Mouse (Mus musculus): ENCODE measurements around the gene Hdgfl3. TPM values are rescaled to one million over a fixed set of nuclear protein-coding genes. Genes with fewer than 3 reads are reported as not detected.

Gene Hdgfl3
- polyA plus RNA-seq, 1 experiment from 2014 or later: 6.1 TPM

DNA sequence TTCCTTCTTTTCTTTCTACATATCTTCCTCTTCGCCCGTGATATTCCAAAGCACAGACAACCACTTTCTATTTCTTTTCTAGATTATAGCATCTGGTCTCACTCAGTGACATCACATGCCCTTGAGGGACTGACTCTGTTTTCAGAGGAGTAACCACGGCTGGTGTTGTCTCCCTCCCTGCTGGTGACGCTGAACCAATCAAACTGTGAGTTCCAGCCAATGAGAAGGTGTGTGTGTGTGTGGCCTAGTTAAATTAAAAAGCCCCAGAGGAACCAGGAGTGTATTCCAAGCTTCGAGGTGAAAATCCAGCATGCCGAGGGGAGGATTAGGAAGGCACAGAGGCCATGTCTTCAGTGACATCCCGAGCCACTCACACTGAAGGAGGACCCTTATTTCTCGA is 87.3 kb downstream of the Hdgfl3 start:
- Histone ChIP-seq H3K36me3 (ENCODE audit: insufficient read depth, low read length) (no peaks in the 10 kb centered on the region), H3K4me3 (ENCODE audit: low read depth, low read length) (no peak overlapping the region), H3K9ac (replicated peaks; ENCODE audit: low read depth) (no peak overlapping the region), H3K9me3 (ENCODE audit: low read length) (no peaks in the 10 kb centered on the region), H3K27ac (ENCODE audit: low read length) (no peak overlapping the region), H3K27me3 (replicated peaks; ENCODE audit: insufficient read depth, low read length) (no peaks in the 10 kb centered on the region), H3K4me2 (replicated peaks; ENCODE audit: low read depth, low read length) (no peak overlapping the region), H3K4me1 (ENCODE audit: insufficient read depth, low read depth, low read length) (no peaks in the 10 kb centered on the region)
- ATAC-seq (no peak), DNase-seq (ENCODE audit: low spot score) (no peak)
- 43% methylated on average over 8 of the region's 8 CpGs for WGBS
- TF ChIP-seq EP300 (IDR thresholded peaks at IDR 0.05): no peak
- no peak for TF ChIP-seq CTCF (IDR thresholded peaks at IDR 0.05)

DNA sequence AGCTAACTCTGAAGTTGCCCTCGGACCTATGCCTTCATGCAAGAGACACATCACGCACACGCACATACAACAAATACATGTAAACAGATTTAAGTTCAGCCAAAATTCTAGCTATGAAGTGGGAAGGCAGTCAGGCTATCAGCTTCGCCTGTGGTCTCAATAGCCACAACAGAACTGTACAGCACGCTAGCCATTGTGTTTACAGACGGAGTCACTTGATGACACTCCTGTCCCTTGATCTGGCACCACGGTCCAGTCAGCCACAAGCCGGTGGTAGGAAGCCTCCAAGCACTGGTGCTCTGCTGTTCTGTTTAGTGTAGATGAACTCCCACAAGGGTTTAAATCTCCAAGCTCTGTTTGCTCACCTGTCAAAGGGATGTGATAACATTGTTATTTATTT is 88.3 kb downstream of the Hdgfl3 start:
- no peak overlapping the region for H3K9ac ChIP-seq (replicated peaks; ENCODE audit: low read depth)
- ATAC-seq: no peak
- H3K36me3 ChIP-seq (ENCODE audit: insufficient read depth, low read length): no peaks in the 10 kb centered on the region
- no peak for TF ChIP-seq CTCF (IDR thresholded peaks at IDR 0.05)
- TF ChIP-seq EP300 (IDR thresholded peaks at IDR 0.05): no peak
- 52% methylated on average over 8 of the region's 8 CpGs for WGBS
- no peaks in the 10 kb centered on the region for H3K27me3 ChIP-seq (replicated peaks; ENCODE audit: insufficient read depth, low read length)
- no peak overlapping the region for H3K27ac ChIP-seq (ENCODE audit: low read length)
- no peak overlapping the region for H3K4me2 ChIP-seq (replicated peaks; ENCODE audit: low read depth, low read length)
- H3K4me1 ChIP-seq (ENCODE audit: insufficient read depth, low read depth, low read length): no peaks in the 10 kb centered on the region
- no peaks in the 10 kb centered on the region for H3K9me3 ChIP-seq (ENCODE audit: low read length)
- no peak overlapping the region for H3K4me3 ChIP-seq (ENCODE audit: low read depth, low read length)
- no peak for DNase-seq (ENCODE audit: low spot score)

DNA sequence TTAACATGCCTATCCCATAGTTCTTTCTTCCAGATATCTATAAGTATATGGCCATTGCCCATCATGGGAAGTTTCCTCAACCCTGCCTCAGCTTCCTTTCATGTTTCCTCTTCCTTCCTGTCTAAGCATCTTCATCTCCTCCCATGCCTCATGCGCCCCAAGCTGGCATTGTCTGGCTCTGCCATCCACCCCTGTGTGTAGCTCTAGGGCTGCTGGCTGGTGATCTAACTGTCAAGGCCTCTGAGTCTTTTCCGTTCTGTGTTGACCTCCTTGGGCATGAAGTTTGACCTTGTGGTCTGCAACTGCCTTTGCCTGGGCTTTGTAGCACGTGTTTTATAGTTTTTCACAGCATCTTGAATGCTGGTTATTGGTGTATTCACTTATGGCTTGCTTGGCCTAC is 89.0 kb downstream of the Hdgfl3 start:
- ATAC-seq (no peak), DNase-seq (ENCODE audit: low spot score) (no peak)
- WGBS: 78% methylated on average over 3 of the region's 3 CpGs
- no peak overlapping the region for H3K27ac ChIP-seq (ENCODE audit: low read length)
- H3K4me1 ChIP-seq (ENCODE audit: insufficient read depth, low read depth, low read length): no peaks in the 10 kb centered on the region
- no peaks in the 10 kb centered on the region for H3K36me3 ChIP-seq (ENCODE audit: insufficient read depth, low read length)
- H3K4me3 ChIP-seq (ENCODE audit: low read depth, low read length): no peak overlapping the region
- no peaks in the 10 kb centered on the region for H3K9me3 ChIP-seq (ENCODE audit: low read length)
- no peak overlapping the region for H3K9ac ChIP-seq (replicated peaks; ENCODE audit: low read depth)
- no peaks in the 10 kb centered on the region for H3K27me3 ChIP-seq (replicated peaks; ENCODE audit: insufficient read depth, low read length)
- no peak overlapping the region for H3K4me2 ChIP-seq (replicated peaks; ENCODE audit: low read depth, low read length)
- TF ChIP-seq CTCF (IDR thresholded peaks at IDR 0.05): no peak
- no peak for TF ChIP-seq EP300 (IDR thresholded peaks at IDR 0.05)

DNA sequence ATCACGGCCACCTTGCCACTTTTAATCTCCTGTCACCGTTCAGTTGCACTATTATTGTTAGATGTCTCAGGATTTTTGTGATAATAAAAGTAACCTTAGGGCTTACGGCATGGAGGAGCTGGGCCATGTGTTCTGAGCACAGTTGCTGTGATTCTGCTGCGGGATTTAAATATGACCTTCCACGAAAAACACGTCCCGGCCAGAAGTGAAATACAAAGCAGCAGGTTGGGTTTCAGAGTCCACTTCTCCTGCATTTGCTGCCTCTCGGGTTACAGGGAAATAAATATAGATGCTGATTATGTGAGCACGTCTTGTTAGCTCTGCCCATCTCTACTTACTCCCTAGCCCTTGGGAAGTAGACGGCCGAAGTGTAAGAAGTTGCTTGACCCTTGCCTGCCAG is 89.5 kb downstream of the Hdgfl3 start:
- H3K9me3 ChIP-seq (ENCODE audit: low read length): no peaks in the 10 kb centered on the region
- no peak overlapping the region for H3K9ac ChIP-seq (replicated peaks; ENCODE audit: low read depth)
- H3K4me1 ChIP-seq (ENCODE audit: insufficient read depth, low read depth, low read length): no peaks in the 10 kb centered on the region
- no peak overlapping the region for H3K4me2 ChIP-seq (replicated peaks; ENCODE audit: low read depth, low read length)
- TF ChIP-seq CTCF (IDR thresholded peaks at IDR 0.05) (no peak), EP300 (IDR thresholded peaks at IDR 0.05) (no peak)
- no peak overlapping the region for H3K4me3 ChIP-seq (ENCODE audit: low read depth, low read length)
- ATAC-seq (no peak), DNase-seq (ENCODE audit: low spot score) (no peak)
- no peaks in the 10 kb centered on the region for H3K27me3 ChIP-seq (replicated peaks; ENCODE audit: insufficient read depth, low read length)
- H3K36me3 ChIP-seq (ENCODE audit: insufficient read depth, low read length): no peaks in the 10 kb centered on the region
- 67% methylated on average over 11 of the region's 11 CpGs for WGBS
- no peak overlapping the region for H3K27ac ChIP-seq (ENCODE audit: low read length)

DNA sequence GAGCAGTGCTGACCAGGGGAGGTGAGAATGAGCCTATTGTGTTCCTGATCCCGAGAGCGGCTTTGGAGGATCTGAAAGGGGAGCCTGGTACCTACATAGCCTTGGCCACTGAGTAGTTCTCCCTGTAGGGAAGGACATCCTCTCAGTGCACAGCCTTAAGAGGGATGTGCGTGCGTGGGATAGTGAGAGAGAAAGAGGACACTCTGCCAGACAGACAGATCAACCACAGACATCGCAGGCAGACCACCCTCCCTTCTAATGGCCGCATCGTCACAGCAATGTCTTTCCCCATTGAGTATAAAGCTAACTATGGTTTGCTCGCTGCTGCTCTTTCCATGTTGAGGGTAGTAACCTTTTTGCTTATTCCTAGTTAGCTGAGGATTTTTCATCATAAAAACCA is 90.4 kb downstream of the Hdgfl3 start:
- TF ChIP-seq EP300 (IDR thresholded peaks at IDR 0.05) (no peak), CTCF (IDR thresholded peaks at IDR 0.05) (no peak)
- 76% methylated on average over 8 of the region's 8 CpGs for WGBS
- no peaks in the 10 kb centered on the region for H3K36me3 ChIP-seq (ENCODE audit: insufficient read depth, low read length)
- H3K9me3 ChIP-seq (ENCODE audit: low read length): no peaks in the 10 kb centered on the region
- DNase-seq (ENCODE audit: low spot score): no peak
- H3K4me2 ChIP-seq (replicated peaks; ENCODE audit: low read depth, low read length): no peak overlapping the region
- no peaks in the 10 kb centered on the region for H3K4me1 ChIP-seq (ENCODE audit: insufficient read depth, low read depth, low read length)
- H3K9ac ChIP-seq (replicated peaks; ENCODE audit: low read depth): no peak overlapping the region
- ATAC-seq: no peak
- H3K4me3 ChIP-seq (ENCODE audit: low read depth, low read length): no peak overlapping the region
- H3K27me3 ChIP-seq (replicated peaks; ENCODE audit: insufficient read depth, low read length): no peaks in the 10 kb centered on the region
- no peak overlapping the region for H3K27ac ChIP-seq (ENCODE audit: low read length)

DNA sequence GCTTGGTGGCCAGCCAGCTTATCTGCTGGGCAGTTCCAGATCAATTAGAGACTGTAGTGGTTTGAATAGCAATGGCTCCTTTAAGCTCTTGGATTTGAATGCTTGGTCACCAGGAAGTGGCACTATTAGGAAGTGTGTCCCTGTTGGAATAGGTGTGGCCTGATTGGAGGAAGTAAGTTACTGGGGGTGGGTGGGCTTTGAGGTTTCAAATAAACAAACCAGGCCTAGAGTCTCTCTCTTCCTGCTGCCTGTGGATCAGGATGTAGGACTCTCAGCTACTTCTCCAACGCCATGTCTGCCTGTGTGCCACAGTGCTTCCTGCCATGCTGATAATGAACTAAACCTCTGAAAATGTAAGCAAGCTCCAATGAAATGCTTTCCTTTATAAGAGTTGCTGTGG is 91.3 kb downstream of the Hdgfl3 start:
- H3K4me3 ChIP-seq (ENCODE audit: low read depth, low read length): no peak overlapping the region
- H3K27ac ChIP-seq (ENCODE audit: low read length): no peak overlapping the region
- peak; percentile 28 for DNase-seq (ENCODE audit: low spot score)
- ATAC-seq: 0 out of 2 replicates have a peak, but pooled peaks have one; percentile 21
- WGBS: 26% methylated on average over 1 of the region's 1 CpGs
- H3K9me3 ChIP-seq (ENCODE audit: low read length): no peaks in the 10 kb centered on the region
- H3K4me2 ChIP-seq (replicated peaks; ENCODE audit: low read depth, low read length): no peak overlapping the region
- no peak for TF ChIP-seq CTCF (IDR thresholded peaks at IDR 0.05)
- no peaks in the 10 kb centered on the region for H3K27me3 ChIP-seq (replicated peaks; ENCODE audit: insufficient read depth, low read length)
- H3K4me1 ChIP-seq (ENCODE audit: insufficient read depth, low read depth, low read length): no peaks in the 10 kb centered on the region
- no peaks in the 10 kb centered on the region for H3K36me3 ChIP-seq (ENCODE audit: insufficient read depth, low read length)
- no peak overlapping the region for H3K9ac ChIP-seq (replicated peaks; ENCODE audit: low read depth)

DNA sequence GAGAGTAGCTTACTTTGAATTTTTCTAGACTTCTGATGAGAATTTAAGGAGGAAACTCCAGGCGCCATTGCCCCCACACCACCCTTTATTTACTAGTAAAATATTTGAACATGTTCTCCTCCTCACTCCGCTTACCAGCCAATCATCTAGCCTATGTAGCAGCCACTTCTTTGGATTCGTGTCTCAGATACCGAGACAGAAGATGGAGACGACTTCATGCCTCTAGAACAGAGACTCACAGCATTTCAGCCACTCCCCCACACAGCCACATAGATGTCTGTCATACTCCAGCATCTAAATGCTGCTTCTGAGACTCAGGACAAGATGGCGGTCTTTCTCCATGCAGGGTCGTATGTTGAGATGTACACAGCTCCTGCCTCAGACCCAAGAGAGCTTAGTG is 92.1 kb downstream of the Hdgfl3 start:
- ATAC-seq: no peak
- no peaks in the 10 kb centered on the region for H3K36me3 ChIP-seq (ENCODE audit: insufficient read depth, low read length)
- 69% methylated on average over 7 of the region's 7 CpGs for WGBS
- DNase-seq (ENCODE audit: low spot score): no peak
- H3K4me2 ChIP-seq (replicated peaks; ENCODE audit: low read depth, low read length): no peak overlapping the region
- no peak overlapping the region for H3K27ac ChIP-seq (ENCODE audit: low read length)
- TF ChIP-seq EP300 (IDR thresholded peaks at IDR 0.05) (no peak), CTCF (IDR thresholded peaks at IDR 0.05) (no peak)
- no peaks in the 10 kb centered on the region for H3K9me3 ChIP-seq (ENCODE audit: low read length)
- H3K27me3 ChIP-seq (replicated peaks; ENCODE audit: insufficient read depth, low read length): no peaks in the 10 kb centered on the region
- no peak overlapping the region for H3K4me3 ChIP-seq (ENCODE audit: low read depth, low read length)
- no peaks in the 10 kb centered on the region for H3K4me1 ChIP-seq (ENCODE audit: insufficient read depth, low read depth, low read length)
- no peak overlapping the region for H3K9ac ChIP-seq (replicated peaks; ENCODE audit: low read depth)
